In genomic region chr17:45160651-45161050, GRCm38 (mm10) we compare ENCODE assay signal across 15 mouse cellular contexts.
DNase-seq lines count a peak whose midpoint lies in the region; TF ChIP-seq lines count a peak whose summit lies in the region.
"Had no signal": no experiment of that assay in that cellular context is flagged by ENCODE, and none has a peak within 500 bp of the region (broad histone marks: within the 10 kb centered on the region; RNA-seq: fewer than 3 reads in every experiment).

No protein-coding gene starts in this region.

- no peak overlapping the region for H3K27ac ChIP-seq in gastrocnemius, adult 2 months
- H3K27ac ChIP-seq: embryonic facial prominence, embryonic 15.5 days; limb, embryonic 15.5 days; midbrain, embryonic 10.5 days; neural tube, embryonic 13.5 days had no signal

- peak; percentile 18; the same call in 1 of the 2 replicates for TF ChIP-seq CTCF in gastrocnemius, adult 2 months (IDR thresholded peaks at IDR 0.05)

- no peak for DNase-seq in gastrocnemius, adult 2 months
- no peak for DNase-seq in gastrocnemius, postnatal 36 days
- peak; percentile 2 for DNase-seq in lung, postnatal 36 days
- no peak for DNase-seq in lung, adult 18-20 months
- peak; percentile 74 for DNase-seq in R1 (ENCODE audit: low read depth, low spot score)
- DNase-seq in thymus, postnatal 25 days, result peak; percentile 26
- no peak for DNase-seq in embryo, embryonic 10.5 days (ENCODE audit: low spot score)
- DNase-seq in urinary bladder, postnatal 14 days (ENCODE audit: low spot score), result no peak
- DNase-seq: cerebellum, postnatal 36 days; forebrain, postnatal 0 days; heart, postnatal 14 days had no signal

- H3K4me3 ChIP-seq in gastrocnemius, adult 2 months, result no peak overlapping the region
- H3K4me3 ChIP-seq: embryonic facial prominence, embryonic 15.5 days; limb, embryonic 15.5 days; midbrain, embryonic 10.5 days; neural tube, embryonic 13.5 days had no signal

- intact Hi-C loops in gastrocnemius, adult 2 months (cut with DNase I), result no loop called here
- intact Hi-C loops in gastrocnemius, postnatal 36 days (cut with DNase I), result no loop called here

Comparison
In these comparisons a context has a peak if more than half of its experiments do, and no peak if none do; other contexts are left out.
1. DNase-seq: peak in lung, postnatal 36 days (single experiment), R1 (single experiment) and thymus, postnatal 25 days (single experiment); none in gastrocnemius, adult 2 months (single experiment), gastrocnemius, postnatal 36 days (0 of 2), lung, adult 18-20 months (0 of 2), embryo, embryonic 10.5 days (single experiment) and urinary bladder, postnatal 14 days (single experiment).